Mouse (Mus musculus) urinary bladder, postnatal 4 days (tissue): ENCODE measurements around the gene Mindy3.
A peak's percentile ranks its signal among the peaks of the same experiment; 100 is the strongest.
"Not testable (repeated sequence)": the region's sequence is repeated elsewhere in the genome, so short reads cannot be mapped to it uniquely, and the experiment has no call there.

Experiments
- DNase-seq, 2 experiments: peaks; one replicate each; pipeline ENCODE4 v3.0.0; 2021 to 2022; ENCODE audit warnings: low spot score in 2 of 2

Gene Mindy3

DNA sequence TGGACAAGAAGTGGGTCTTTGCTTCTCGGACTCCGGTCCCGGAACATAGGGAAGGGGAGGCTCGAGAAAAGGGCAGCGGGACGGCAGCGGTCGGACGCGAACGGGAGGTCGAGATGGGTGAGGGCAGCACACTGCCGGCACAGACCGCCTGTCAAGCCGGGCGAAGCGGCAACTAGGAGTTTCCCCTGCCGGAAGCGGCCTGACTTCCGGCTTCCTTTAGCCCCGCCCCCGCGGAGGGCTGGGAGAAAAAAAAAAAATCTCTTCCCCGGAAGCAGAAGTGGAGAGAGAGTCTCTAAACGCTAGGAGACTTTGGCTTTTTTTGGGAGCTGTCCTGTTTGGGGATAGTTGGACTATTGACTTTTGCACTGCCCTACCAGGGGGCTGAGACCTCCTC, at the start of gene Mindy3:
TSS of gene Mindy3 (minus strand) at position 209 of the 394 bp plus-strand sequence.
- DNase-seq = peak; percentile 83 to 90

DNA sequence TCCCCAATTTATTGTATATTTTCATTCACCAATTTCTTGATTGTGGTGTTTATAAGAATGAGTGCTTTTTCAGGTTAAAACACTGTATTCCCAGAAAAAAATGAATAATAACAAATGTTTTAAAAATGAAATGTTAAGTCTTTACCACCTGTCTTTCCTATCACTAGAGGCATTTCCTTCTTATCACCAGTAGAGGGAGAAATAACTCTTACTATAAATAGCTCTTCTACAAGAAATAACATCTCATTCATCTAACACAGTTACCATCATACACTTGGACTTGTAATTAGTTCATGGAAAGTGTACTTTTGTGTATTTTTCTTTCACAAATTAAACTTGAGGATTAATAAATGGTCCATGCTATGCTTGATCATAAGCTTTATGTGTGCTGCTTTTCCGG, 40.5 kb upstream of the Mindy3 start:
- no peak for DNase-seq

DNA sequence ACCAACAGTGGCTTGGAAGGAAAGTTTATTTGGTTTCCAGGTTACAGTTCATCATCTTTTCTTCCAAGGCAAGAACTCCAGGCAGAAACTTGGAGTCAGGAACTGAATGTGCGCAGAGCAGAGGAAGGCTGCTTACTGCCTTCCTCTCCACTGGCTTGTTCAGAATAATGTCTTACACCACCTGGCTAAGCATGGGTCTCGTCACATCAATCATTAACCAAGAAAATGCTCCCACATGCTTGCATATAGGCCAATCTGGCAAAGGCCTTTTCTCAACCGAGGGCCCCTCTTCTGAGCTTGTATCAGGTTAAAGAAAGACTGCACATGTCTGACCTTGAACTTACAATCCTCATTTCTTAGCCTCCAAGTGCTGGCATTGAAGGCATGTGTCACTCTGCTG, 30.8 kb upstream of the Mindy3 start:
- no peak for DNase-seq

DNA sequence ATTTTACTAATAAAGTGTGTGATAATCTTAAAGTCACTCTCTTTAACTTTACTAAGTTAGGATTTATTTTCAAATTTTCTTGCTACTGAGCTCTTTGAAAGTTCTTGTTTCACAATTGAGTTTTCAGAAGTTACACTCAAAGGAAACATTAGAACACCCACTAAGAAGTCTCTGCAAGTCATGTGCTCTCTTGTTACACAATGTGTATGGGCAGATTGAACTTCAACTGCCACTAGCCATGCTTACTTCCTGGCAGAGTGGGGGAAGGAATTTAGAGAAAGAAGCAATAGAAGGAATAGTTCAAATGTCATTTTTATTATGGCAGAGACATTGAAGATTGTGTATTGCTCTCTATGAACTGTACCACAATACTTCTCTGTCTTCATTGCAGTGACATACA, 20.9 kb upstream of the Mindy3 start:
- no peak for DNase-seq

DNA sequence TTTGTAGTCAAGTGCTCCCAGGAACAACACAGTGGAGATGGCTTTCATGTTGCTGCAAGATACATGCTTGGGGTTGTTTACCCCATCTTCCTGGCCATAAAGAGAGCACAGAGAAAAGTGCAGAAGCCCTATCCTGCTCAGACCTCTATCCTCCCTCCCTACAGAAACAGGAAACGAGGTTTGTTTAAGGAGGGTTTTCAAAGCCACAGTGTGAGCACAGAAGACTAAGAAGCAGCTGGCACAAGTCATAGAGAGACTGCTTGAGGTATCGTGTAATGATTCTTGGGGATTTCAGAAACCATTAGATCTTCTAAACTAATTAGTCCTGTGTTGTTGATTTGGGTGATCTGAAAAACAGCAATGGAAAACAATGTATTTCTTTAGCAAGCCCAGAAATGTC, 20.3 kb upstream of the Mindy3 start:
- DNase-seq = no peak

DNA sequence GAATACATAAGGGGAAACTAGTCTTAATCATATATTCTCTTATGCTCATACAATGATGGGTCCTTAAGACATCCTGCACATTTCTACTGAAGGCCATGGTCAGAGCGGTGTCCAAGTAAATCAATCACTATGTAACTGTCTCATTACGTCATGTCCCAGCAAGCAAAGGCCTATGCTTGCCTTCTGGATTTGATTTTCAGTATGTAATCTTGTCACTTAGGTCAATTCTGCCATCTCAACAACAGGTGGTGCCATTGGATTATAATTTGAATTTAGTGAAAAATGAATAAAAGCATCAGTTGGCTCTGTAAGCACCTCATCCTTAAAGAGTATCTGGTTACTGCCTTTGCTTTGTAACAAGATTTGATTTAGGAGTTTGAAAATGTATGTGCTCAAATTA, 18.9 kb upstream of the Mindy3 start:
- DNase-seq = no peak

DNA sequence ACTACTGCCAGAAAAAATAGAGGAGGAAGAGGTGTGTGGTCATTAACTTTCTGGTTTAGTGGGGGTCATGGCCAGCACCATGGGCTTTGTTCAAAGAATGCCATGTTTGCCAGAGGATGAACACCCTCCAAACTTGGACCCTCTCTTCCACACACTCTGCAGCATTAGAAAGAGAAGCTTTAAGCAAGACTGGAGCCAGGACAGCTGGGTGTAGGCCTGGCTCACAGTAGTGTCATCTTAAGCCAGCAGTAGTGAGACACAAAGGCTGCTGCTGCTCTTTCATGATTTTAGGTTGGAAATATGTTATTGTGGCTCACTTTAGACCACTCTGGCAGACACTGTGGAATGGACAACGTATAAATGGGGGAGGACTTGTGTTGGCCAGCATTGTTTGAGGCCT, 12.8 kb upstream of the Mindy3 start:
- DNase-seq = no peak

DNA sequence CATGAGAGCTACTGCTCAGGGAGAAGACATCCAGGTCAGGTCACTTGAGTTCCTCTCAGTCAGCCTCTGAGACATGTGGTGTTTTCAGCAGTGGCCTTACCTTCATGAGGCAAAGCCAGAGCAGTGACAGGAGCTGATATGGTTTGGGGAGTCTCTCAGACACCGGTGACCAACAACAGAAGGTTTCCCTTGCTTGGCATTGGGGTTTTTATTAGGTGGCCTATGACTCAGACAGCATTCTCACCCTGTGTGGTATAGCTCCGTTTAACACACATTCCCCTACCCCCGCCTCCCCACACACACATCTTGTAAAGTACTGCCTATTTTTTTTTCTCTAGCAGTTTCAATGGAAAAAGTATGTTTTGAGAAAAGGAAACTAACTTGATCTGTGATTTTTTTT, 5.1 kb upstream of the Mindy3 start:
- DNase-seq = no peak

DNA sequence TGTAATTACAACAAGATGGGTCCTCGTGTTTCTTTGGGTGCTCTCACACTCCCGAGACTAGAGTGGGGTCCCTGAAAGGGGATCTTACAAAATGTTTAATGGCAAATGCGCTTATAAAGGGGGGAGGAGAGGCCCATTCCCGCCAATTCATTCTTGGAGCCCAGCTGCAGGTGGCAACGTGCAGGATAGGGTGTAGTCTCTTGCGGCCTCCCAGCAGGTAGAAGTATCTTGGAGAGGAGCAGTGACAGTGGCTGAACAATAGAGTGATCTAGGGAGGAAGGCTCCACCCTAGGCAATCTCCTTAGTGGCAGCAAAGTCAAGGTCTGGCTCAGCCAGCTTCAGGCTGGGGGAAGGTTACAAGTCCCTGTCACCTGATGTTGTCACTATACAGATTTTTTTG, 4.2 kb upstream of the Mindy3 start:
- DNase-seq = not testable (repeated sequence)

DNA sequence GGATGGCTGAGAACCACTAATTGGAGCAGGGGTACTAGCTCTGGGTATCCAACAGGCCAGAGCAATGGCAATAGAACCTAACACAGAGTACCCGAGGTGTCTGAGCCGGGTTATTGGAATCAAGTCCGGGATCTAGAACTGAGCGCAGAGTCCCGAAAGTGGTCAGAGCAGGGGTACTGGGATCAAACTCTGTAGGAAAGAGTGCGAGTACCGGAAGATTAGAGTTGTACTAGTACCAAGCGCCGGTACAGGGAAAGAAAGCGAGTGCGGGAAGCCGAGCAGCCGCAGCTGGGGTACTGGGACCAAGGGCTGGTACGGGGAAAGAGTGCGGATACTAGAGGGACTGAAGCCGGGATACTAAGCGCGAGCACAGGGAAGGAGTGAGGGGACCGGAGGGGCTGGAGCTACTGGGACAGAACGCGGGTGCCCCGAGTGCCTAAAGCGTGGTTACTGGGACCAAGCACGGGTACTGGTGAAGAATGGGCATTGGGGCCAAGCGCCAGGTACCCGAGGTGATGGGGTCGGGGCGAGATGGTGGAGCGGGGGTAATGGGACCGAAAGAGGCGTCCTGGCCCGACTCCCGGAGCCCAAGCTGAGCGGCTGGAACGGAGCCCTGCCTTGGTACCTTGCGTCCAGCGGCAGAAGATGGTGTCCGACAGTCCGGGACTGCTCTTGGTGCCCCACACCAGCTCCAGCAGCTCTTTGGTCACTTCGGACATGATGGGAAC, 572 bp downstream of the Mindy3 start:
- DNase-seq = peak; percentile 26 to 62

DNA sequence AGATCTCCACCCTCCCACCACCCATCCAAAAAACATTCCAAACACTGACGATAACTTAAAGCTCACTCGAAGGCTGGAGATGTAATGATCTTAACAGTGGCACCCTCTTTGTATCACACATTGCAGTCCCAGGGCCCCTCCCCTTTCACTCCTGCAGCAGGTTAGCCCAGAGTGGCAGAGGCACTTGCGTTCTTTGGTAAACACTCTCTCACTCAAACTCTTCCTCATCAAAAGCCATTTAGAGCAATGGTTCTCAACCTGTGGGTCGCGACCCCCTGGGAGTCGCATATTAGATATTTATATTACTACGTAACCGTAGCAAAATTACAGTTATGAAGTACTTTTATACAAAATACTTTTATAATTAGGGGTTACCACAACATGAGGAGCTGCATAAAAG, 1.1 kb downstream of the Mindy3 start:
- no peak for DNase-seq

DNA sequence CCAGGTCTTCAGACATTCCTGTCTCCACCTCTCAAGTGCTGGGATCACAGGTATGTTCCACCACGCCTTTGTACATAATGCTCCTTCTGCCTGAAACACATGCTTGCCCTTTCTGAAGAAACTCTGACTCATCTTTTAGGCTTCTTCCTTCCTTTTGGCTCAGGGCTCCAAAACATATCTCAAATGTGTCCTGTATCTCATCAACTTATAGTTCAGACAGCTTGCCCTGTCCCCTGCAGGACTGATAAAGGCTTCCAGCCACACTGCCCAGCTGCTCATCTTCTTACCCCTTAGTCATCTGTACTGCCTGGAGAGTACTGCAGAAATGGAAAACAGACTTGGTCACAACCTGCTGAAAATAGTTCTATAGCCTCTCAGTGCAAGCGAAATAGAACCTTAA, 7.0 kb downstream of the Mindy3 start:
- no peak for DNase-seq

DNA sequence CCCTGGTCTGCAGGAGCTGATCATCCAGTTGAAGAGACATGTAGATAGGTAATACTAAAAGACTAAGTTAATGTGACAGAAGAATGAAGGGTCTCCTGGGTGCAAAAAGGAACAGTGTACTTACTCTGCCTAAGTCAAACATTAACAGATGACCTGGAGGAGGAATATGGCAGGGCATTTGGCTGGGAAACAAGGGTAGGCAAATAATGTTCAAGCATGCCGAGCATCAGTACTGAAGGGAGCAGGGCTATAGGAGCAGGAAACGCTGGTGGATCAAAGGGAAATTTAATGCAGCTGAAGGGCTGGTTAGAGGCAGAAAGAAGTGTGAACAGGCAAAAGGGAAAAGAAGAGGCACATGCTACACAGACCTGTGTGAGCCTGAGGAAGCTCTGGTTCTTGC, 8.1 kb downstream of the Mindy3 start:
- no peak for DNase-seq

DNA sequence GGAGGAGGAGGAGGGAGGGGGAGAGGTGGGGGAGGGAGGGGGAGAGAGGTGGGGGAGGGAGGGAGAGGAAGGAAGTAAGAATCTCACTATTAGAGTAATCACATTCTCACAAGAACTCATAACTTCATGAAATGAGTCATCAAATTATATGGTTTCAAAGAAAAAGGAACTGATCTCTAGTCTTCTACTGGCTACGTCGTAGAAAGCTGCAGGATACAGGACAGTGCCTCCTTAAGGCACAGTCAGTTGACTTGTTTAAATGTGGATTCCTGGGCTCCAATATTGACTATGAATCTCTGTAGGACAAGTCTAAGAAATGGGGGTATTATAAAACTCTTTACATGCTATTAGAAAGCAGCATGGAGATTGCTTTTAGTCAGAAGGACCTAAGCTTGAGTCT, 12.5 kb downstream of the Mindy3 start:
- DNase-seq = no peak

DNA sequence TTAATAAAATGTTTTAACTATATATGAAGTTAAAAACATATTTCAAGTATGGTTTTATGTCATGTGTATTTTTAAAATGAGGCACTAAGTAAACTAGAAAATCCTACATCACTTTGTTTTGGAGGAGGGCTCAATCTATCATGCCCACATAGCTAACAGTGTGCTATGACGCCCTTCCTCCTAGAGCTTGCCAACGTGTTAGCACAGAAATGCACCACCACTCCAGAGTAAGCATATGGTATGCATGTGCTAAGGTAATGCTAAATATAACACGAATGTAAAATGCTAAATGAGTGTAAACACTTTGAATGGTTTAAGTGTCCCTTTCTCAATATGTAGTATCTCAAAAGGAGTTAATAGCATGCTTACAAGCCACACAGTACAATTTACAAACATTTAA, 16.8 kb downstream of the Mindy3 start:
- no peak for DNase-seq

DNA sequence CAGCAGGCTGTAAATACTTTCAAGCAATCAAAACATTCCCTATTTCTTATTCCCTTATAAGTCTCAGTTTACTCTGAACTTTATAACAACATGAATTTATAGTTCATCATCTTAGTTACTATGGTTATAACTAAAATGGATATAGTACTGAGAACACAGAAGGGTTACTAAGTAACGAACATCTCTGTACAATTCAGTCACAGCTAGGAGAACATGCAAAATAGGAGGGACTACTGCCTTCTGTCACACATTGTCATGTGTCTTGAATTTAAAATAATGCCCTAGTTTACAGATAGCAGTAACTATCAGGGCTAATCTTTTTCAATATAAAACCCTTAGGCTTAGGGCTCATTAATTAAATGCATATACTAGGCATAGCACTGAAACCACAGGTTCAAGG, 18.1 kb downstream of the Mindy3 start:
- no peak for DNase-seq

DNA sequence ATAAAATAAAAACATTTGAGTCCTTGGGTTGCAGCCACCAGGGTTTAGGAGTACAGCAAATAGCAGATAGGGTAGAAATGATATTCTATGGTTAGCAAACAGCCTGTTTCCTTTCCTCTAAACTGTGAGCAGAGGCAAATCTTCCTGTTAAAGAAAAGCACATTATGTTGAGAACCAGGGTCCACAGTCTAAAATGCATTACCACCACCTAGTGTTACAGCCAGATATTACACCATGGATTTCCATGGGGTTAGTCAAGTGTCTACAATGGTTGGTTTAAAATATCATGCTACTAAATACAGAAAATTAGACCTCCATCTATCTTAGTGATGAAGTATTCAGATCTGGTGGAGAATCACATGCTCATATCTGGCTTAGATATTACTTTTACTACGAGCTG, 30.2 kb downstream of the Mindy3 start:
- no peak for DNase-seq

DNA sequence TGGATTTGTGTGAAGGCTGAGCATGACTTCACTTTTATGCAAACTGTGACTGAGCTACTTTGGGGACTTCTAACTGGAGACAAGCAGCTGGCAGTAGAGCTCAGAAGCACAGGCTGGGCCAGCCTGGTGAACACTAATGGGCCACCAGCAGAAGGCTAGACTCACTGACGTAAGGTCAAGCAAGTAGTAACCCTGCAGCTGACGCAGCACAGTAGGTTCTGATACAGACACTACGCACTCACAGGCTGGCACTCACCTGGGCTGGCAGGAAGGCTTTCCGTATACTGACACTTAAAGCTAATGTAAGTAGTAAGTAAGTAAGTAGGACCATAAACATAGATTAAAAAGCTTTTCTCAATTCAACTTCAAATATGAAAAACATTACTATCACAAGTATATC, 30.7 kb downstream of the Mindy3 start:
- DNase-seq = no peak

DNA sequence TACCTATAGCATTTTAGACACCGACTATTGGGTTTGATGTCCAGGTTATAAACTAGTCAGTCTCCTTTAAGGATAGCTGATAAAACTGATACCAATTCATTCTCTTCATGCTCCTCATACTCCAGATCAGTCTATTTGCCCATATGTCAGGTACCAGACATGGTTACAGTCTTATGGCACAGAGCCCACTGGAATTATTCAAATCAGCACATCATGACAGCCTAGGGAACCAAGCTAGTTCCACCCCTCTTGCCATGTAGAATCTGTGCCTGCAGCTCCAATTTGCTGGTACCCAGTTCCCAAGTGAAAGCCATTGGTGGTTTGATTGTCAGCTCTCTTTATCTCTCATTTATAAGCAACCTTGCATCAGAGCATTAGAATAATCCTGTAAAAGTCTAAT, 34.9 kb downstream of the Mindy3 start:
- no peak for DNase-seq

DNA sequence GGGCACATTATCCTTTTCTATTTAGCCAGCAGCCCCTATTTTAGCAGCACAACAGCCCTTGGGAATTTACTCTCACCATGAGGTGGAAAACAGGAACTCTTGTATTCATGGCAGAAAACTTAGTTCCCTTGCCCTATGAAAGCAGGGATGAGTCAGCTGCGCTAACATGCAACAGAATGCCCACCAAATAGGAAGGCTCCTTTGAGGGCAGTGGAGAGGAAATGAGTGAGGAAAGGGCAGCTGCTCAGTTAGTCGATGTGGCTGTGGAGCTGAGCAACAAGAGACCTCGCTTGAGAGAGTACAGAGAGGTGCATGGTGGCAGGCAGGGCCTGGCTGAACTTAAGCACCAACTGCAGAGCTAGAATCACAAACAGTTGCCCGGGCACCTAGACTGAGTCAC, 36.6 kb downstream of the Mindy3 start:
- no peak for DNase-seq

DNA sequence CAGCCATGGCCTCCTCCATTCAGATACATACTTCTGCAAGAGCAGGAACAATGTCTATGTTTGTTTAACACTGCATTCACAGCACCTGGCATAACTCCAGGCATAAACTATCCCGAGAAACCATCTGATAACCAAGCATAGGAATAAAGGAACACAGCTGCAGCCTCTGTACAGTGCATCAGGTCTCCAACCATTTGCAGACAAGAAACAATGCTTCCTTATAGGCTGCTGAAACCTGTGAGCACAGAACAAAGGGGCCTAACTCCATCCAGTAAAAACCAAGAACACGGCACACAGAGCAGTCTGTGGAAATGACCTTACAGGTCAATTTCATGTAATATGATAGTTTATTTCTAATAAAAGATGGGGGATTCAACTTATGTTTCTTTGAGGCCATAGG, 39.0 kb downstream of the Mindy3 start:
- no peak for DNase-seq

DNA sequence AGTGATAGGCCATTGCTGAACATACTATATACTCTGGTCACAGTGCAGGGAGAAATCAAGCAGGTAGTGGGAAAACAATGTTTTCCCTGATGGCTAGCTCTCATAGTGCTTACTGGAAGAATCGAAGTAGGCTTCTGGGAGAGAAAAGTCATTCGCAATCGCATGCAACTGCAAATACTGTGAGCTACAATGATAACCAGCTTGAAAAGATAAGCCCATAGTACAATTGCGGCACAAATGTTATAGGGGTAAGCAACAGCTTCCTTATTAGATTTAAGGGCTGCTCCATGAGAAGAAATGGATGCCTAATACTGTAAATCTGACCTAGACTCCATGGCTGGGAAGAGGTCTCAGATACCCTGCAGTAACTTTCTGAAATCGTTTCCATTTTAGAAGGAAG, 40.7 kb downstream of the Mindy3 start:
- no peak for DNase-seq

DNA sequence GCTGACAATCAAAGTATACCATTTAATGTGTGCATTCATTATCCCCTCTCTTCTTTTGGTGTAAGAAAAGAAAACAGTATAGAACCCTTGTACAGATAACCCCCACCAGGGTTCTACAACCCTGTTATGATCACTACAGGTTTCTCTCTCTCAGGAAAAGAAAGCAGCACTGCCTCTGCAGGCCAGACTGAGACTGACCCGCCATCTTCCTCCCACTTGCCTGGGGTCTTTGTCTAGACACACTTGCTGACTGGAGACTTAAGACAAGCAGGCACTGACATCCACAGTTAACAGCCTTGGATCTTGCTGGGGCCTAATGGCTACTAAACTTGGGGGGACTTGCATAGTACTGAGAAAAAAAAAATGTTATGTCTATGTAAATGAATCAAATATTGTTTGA, 42.2 kb downstream of the Mindy3 start:
- DNase-seq = no peak

DNA sequence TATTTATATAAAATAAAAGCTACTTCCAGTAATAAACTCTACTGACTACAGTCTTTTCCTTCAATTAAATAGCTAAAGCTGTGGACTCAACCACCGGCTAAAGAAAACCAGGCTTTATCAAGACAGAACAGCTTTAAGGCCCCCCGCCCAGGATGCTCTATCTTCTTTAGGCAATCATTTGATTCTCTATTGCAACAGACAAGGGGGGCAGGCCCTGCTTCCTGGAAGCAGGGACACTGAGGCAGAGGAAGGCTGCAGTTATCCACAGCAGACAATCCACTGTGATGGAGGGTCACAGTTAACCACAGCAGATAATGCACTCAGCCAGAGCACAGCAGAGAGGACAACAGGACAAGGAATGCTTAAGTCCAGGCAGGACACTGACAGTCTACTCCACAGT, 46.4 kb downstream of the Mindy3 start:
- DNase-seq = no peak
